Mouse (Mus musculus): ENCODE data around the gene Hhatl. TPM values are rescaled to one million over a fixed set of nuclear protein-coding genes. Genes with fewer than 3 reads are reported as not detected.

Hhatl gene
- total RNA-seq, 2 experiments from 2014 or later = not detected

DNA sequence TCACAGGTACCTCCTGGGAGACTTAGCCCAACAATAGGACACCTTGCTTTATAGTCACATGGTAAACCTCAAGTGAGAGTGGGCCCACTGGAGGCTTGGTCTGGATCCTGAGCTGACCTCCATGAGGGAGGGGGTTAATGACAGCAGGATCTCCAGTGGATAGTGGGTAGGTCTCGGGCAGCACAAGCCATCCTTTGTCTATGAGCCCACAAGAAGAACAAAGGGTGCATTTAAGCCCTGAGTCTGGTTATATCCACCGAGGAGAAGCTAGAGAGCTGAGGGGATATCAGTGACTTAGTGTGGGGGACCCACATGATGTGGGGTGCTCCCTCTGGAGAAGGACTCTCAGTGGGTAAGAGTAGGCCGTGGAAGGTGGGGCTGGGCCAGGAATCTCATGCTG lies 16.2 kb upstream of the Hhatl start:
- ATAC-seq (replicated peaks; ENCODE audit: low FRiP score, poor library complexity, severe bottlenecking) = no peak

DNA sequence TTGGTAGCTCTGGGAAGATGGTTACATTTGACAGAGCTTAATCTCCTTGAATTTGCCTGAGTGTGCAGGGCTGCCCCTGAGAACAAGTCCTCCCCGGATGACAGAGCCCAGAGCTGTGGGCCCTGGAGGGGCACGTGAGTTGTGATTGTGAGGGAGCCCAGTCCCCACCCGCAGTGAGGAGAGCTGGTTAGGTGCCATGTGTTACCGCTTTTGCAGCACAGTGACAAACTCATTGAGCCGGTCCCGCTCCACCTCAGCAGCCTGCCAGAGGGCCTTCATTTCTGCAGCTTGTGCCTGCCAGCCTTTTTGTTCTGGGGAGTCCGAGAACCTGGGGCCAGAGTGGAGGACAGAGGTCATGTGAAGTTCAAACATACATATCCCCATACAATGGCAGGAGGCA lies 15.6 kb upstream of the Hhatl start:
- ATAC-seq (replicated peaks; ENCODE audit: low FRiP score, poor library complexity, severe bottlenecking) = no peak

DNA sequence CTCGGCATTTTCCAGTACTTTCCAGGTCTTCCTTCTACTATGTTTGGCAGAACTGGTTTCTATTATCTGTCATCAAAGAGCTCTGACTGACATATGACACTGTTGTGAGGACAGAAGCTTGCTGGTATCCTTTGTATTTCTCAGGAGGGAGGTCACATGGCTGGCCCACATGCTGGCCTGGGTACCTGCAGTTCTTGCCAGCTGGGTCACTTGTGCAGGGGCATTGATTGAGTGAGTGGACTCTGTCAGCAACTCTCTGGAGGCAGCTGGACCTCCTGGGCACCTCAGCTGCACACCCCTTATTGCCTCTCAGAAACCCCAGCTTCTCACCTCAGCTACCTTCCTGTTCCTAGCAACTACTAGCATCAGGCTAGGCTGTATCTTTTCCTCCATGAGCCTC lies 15.2 kb upstream of the Hhatl start:
- ATAC-seq (replicated peaks; ENCODE audit: low FRiP score, poor library complexity, severe bottlenecking) = no peak

DNA sequence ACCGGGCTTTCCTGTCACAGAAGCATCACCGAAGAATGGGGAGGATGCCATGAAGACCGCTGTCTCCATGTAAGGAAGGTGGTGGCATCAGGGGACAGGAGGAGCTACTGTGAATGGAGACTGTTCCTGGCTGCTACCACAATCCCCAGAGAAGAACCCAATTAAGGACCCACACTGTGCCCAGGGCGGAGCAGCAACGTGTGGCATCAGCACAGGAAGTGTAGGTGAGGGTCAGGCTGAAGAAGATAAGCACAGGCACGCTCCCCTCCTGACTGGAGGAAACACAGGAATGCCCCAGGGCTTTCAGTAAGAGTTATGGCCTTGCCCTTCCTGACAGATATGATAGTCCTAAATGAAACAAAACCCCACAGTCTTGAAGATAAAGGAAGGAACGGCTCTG lies 10.4 kb upstream of the Hhatl start:
- no peak for ATAC-seq (replicated peaks; ENCODE audit: low FRiP score, poor library complexity, severe bottlenecking)

DNA sequence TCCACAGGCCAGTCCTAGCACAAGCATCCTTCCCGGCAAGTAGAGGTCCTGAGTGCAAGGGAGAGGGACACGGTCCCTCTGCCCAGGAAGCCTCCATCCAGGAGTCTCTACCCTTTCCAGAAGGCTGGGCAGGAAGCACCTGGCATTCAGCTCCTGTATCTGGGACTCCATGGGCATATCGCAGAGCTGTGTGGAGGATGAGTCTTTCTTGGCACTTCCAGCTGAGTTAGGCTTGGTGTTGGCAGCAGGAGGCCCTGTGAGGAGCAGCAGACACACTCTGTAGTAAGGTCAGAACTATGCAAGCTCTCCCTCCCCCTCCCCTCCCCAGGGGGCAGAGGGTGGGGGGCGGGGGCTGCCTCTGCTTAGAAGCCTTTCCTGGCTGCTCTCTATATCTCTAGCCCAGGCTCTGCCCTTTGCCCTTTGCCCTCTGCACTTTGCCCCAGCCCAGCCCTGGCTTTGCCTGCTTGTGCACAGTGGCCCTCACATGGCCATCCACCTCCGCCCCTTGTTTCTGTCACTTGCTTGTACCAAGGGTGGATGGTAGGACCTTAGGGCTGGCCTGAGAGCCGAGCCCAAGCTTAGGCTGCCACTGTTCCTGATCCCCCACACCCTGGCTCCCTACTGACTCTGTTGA lies 6.7 kb upstream of the Hhatl start:
- ATAC-seq (replicated peaks; ENCODE audit: low FRiP score, poor library complexity, severe bottlenecking) = no peak

DNA sequence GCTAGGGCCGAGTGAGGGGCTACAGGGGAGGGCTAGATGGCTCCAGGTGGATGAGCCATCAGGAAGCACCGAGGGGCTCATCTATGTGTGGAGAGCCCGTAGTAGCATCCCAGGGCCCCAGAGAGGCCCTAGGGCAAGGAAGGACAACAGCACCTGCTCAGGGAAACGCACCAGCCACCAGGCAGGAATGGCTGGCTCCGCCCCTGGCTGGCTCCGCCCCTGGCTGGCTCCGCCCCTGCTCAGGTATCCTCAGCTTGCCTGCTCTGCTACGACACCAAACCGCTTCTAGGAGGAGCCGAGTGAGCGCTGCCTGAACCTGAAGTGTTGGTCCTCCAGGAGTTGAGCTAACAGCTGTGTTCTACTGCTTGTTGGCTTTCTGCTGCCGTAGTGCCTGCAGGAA lies 5.4 kb upstream of the Hhatl start:
- no peak for ATAC-seq (replicated peaks; ENCODE audit: low FRiP score, poor library complexity, severe bottlenecking)

DNA sequence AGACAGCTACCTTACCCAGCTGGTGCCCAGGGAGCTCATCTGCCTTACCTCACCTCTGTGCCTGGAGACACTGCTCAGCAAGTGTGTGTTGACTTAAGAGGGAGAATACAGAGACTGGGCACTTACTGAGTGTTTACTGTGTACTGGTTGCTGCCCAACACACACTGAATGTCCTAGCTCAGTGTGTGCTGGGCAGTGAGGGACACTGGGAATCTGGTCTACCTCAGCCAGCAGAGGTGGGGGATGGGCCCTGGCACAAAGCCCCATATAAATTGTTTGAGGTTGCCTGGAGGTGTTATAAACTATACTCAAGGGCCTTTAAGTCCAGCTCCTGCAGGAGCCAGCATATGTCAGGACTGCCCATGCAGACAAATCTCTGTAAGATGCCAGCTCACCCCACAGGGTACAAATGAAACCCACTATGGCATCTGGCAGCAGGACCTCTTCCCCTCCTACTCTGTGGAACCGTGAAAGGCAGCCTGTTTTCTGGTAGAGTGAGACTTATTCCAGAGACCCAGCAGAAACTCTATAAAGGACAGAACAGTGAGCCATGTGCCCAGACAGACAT lies 2.7 kb upstream of the Hhatl start:
- no peak for ATAC-seq (replicated peaks; ENCODE audit: low FRiP score, poor library complexity, severe bottlenecking)

DNA sequence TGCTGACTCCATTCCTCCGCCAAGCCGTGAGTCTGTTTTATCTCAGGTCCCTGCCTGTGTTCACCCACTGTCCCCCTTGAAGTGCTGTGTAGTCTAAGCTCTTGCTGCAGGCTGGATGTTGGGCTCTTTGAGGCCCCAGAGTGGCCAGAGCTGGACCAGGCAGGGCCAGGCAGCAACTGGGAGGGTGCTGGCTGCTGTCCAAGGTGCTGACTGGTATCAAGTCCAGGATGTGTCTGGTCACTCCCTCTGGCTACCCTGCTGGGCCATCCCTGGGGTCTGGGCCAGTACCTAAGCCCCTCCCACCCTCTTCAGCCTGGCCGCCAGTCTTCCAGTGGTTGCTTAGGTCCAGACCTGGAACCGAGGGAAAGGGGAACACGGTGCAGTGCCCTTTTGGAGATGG lies 1.1 kb downstream of the Hhatl start:
- no peak for ATAC-seq (replicated peaks; ENCODE audit: low FRiP score, poor library complexity, severe bottlenecking)

DNA sequence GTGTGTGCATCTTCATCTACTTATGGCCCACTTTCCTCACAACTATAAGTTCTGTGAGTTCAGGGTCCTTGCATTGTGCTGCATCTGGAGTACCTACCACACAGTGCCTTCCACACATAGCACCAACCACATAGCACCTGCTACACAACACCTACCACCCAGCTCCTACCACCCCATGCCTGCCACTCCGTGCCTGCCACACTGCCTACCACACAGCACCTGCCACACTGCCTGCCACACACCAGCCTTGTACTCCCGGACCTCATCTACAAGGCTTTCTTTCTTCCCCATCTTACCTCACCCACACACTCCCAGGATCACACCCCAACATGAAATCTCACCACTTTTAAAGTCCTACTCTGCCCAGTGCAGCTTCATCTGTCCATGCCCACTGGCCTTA lies 5.9 kb downstream of the Hhatl start:
- ATAC-seq (replicated peaks; ENCODE audit: low FRiP score, poor library complexity, severe bottlenecking) = no peak

DNA sequence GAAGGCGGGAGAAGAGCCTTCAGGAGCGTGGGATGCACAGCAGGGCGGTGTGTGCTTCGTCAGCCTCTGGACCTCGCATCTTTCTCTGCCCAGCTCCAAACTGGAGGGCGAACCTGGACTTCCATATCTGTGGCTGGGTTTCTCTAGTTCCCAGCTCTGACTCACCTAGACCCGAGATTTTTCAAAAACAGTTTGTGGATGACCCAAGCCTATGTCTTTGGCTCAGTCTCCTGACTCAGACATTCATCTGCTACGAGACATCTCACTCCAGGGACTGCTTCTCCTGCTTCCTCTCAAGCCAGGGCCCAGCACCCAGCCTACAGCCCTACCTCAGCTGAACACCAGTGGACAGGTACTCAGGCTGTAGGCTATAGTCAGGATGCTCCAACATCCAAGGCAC lies 7.0 kb downstream of the Hhatl start:
- no peak for ATAC-seq (replicated peaks; ENCODE audit: low FRiP score, poor library complexity, severe bottlenecking)

DNA sequence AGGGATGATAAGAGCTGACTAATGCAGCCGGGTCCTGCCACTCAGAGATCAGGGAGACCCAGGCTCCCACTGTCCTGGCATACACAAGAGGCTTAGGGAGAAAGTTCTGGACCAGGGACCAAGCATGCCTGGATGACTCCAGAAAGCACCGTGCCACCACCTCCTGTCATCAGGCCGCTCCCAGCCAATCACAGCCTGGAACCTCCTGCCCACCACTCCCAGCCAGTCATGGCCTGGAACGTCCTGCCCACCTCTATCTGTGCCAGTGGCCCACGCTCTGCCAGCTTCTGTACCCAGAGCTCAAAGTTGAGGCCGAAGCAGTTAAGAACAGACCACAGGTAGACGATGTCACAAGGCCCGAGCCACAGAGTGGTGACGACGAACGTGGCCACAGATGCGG lies 7.5 kb downstream of the Hhatl start:
- ATAC-seq (replicated peaks; ENCODE audit: low FRiP score, poor library complexity, severe bottlenecking) = no peak

DNA sequence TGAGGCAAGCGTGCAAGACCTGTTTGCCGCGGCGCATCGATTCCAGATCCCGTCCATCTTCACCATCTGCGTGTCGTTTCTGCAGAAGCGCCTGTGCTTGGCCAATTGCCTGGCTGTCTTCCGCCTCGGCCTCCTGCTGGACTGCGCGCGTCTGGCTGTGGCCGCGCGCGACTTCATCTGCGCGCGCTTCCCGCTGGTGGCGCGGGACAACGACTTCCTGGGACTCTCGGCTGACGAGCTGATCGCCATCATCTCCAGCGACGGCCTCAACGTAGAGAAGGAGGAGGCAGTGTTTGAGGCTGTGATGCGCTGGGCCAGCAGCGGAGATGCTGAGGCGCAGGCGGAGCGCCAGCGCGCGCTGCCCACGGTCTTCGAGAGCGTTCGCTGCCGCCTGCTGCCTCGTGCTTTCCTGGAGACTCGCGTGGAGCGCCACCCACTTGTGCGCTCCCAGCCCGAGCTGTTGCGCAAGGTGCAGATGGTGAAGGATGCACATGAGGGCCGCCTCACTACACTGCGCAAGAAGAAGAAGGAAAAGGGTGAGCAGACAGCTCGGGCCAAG lies 14.2 kb downstream of the Hhatl start:
- ATAC-seq (replicated peaks; ENCODE audit: low FRiP score, poor library complexity, severe bottlenecking) = no peak

DNA sequence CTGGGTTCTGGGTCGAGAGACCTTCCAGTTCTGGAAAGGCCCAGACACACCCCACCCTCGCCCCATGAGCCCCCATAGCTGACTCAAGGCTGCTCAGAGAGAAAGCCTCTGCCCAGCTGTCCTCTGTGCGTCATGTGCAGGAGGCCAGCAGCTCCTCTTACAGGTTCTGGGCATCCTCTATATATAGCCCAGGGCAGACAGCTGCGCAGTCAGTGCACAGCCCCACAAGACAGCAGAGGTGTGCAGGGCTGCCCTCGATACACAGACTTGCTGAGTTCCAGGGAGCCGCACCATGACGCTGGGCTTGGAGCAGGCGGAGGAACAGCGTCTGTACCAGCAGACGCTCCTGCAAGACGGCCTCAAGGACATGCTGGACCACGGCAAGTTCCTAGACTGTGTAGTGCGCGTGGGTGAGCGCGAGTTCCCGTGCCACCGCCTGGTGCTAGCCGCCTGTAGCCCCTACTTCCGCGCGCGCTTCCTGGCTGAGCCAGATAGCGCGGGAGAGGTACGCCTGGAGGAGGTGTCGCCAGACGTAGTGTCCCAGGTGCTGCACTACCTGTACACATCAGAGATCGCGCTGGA lies 14.7 kb downstream of the Hhatl start, which contains the start of gene Klhl40:
Gene Klhl40 (plus strand): TSS at position 124 of the 582 bp plus-strand sequence.
- no peak for ATAC-seq (replicated peaks; ENCODE audit: low FRiP score, poor library complexity, severe bottlenecking)

DNA sequence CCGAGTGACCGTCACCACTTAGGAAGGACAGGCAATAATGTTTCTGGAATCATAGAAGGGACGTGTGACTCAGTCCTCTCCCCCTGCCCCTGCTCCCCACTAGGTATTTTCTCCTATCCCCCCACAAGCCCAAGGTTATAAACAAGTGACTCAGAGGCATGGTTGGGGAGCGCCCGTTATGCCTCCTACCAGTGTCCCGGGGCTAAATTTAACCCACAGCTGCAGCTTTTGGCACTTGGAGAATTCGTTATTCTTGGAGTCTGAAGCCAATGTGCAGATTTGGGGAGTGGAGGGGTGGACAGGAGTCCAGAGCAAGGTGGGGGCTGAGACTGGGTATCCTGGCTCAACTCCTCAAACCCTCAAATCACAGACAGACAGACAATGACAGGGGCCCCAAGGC lies 15.8 kb downstream of the Hhatl start:
- no peak for ATAC-seq (replicated peaks; ENCODE audit: low FRiP score, poor library complexity, severe bottlenecking)

DNA sequence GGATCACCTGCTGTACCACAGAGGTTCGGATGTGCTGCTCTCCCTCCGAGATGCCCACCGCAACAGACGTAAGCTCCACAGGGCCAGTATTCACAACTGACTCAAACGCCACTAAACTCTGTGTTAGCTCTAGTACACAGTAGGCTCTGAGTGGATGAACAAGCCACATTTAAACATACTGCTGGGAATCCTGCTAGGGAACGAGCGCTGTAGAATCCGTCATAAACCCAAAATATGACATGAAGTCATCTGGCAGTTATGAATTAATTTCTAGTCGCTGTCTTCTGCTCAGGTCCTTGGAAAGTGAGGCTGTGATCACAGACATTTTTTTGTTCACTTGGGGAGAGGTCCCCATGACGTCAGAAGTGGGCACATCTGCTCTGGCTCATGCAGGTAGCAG lies 16.4 kb downstream of the Hhatl start:
- ATAC-seq (replicated peaks; ENCODE audit: low FRiP score, poor library complexity, severe bottlenecking) = no peak

DNA sequence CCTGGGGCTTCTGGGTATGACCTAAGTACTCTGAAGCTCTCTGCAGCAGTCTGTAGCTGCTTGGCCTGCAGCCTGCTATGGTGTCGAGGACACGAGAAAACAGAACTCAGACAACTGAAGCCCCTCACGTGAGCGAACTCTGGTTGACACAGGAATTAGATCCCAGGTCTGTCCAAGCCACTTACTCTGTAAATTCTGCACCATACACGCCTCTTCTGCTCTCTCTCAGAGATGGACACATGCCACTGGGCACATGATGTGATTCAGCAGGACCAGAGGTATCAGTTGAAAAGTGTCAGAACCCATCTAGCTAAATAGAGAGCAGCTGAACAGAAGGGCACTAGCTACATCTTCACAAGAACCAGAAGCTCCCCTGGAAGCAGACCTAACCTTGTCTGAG lies 19.9 kb downstream of the Hhatl start:
- no peak for ATAC-seq (replicated peaks; ENCODE audit: low FRiP score, poor library complexity, severe bottlenecking)

DNA sequence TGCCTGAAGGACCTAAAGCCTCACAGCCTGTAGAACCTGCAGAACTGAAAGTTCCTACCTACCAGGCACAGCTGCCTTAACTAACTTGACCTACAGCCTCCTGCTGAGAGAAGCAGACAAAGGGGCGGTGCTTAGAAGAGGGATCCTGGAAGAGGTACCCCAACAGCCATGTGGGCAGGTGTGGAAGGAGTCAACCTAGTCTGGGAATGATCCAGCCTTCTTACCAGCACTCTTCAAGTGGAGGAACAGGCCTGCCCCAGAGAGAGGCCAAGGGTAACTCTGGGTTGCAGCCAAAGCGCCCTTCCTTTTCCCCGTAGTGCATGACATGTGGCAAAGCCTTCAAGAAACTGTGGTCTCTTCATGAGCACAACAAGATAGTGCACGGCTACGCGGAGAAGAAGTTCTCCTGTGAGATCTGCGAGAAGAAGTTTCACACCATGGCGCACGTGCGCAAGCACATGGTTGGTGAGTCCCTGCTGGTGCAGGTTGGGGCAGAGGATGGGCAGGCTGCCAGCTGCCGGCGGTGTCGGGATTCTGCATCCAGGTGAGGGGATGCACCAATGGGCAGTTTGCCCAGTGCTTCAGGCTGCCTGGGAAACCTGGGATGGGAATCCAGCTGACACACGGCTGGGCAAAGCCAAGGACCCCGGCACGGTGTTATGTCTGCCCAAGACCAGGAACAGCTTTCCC lies 27.0 kb downstream of the Hhatl start:
- no peak for ATAC-seq (replicated peaks; ENCODE audit: low FRiP score, poor library complexity, severe bottlenecking)

DNA sequence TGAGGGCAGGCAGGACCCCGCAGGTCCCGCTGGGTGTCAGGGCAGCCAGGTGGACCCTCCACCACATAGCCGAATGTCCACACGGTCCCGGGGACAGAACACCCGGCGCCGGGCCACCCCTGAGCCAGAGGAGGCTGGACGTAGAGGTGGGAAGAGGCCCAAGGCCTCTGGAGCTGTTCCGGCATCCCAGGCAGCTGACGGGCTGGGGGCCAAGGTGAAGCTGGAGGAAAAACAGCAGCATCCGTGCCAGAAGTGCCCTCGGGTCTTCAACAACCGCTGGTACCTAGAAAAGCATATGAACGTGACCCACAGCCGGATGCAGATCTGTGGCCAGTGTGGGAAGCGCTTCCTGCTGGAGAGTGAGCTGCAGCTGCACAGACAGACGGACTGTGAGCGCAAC lies 28.6 kb downstream of the Hhatl start:
- ATAC-seq (replicated peaks; ENCODE audit: low FRiP score, poor library complexity, severe bottlenecking) = no peak

DNA sequence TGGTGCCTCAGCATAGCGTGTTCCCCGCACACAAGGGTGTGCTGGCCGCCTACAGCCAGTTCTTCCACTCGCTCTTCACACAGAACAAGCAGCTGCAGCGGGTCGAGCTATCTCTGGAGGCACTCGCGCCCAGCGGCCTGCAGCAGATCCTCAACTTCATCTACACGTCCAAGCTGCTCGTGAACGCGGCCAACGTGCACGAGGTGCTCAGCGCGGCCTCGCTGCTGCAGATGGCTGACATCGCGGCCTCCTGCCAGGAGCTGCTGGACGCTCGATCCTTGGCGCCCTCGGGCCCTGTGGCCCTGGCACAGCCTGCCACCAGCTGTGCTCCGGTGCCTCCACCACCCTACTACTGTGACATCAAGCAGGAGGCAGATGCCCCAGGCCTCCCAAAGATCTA lies 29.5 kb downstream of the Hhatl start:
- ATAC-seq (replicated peaks; ENCODE audit: low FRiP score, poor library complexity, severe bottlenecking) = no peak

DNA sequence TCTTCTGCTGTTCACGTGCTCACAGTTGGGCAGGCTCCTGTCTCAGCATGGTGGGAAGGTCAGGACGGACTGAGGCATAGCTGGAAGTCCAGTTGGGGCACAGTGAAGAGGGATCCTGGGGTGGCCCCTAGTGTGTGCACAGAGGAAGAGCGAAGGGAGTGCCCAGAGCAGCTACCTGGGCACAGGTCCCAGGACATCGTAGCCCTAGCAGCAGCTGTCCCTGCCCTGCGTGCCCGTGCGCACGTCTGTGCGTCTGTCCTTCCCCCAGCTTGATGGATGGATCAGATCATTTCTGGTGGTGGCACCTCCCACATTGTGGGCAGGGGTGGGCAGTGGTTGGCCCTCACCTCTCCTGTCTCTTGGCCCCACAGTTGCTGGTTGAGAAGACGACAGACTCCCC lies 30.1 kb downstream of the Hhatl start:
- no peak for ATAC-seq (replicated peaks; ENCODE audit: low FRiP score, poor library complexity, severe bottlenecking)

DNA sequence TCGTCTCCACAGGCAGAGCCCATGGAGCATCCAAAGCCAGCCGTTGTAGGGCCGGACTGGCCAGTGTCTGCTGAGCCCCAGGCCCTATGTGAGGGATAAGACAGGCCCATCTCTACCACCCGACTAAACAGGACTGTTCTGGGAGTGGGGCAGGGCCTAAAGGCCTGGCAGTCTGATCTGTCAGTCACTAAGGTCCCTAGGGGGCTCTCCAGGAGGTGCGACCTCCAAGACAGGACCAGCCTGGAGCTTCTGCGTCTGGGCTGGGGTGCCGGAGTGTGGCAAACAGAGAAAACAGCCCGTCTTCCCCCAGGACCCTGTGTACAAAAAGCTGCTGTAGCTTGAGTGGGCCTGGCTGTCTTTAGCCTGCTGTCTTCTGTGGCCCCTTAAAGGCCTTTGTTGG lies 30.5 kb downstream of the Hhatl start:
- ATAC-seq (replicated peaks; ENCODE audit: low FRiP score, poor library complexity, severe bottlenecking) = no peak

Measured in erythroid progenitor cell, adult 5-6 weeks (primary cell).